Mouse (Mus musculus) heart, embryonic 16.5 days (tissue): ENCODE data around the gene Dhdds. TPM values are rescaled to one million over a fixed set of nuclear protein-coding genes. Genes with fewer than 3 reads are reported as not detected.

Source experiments
- ATAC-seq: fragments of 200-750 bp; cut with Nextera tagmentation; replicated peaks from 2 replicates; pipeline ENCODE4 v1.8.0; 2017; ENCODE audit warnings: moderate number of reproducible peaks; ENCODE audit not compliant: insufficient read depth, low FRiP score; ENCODE audit errors: extremely low read depth
- H3K27ac ChIP-seq: fragments of 300-500 bp; sonication (generic); 2 replicates; pipeline ENCODE4 v1.5.1; 2014; ENCODE audit warnings: mild to moderate bottlenecking, low read length, control low read depth, moderate library complexity
- H3K27me3 ChIP-seq: fragments of 300-500 bp; sonication (generic); 2 replicates; pipeline ENCODE4 v1.6.1; 2014; ENCODE audit warnings: low read length, mixed read lengths; ENCODE audit not compliant: control insufficient read depth, insufficient read depth
- H3K36me3 ChIP-seq: fragments of 300-500 bp; sonication (generic); 2 replicates; pipeline ENCODE4 v1.6.1; 2014; ENCODE audit not compliant: control insufficient read depth, insufficient read depth
- H3K4me1 ChIP-seq: fragments of 300-500 bp; sonication (generic); 2 replicates; pipeline ENCODE4 v1.6.1; 2014; ENCODE audit warnings: low read length, mixed read lengths; ENCODE audit not compliant: control insufficient read depth, insufficient read depth
- H3K4me2 ChIP-seq: fragments of 300-500 bp; sonication (generic); 2 replicates; pipeline ENCODE4 v1.6.1; 2014; ENCODE audit warnings: low read depth, mild to moderate bottlenecking, control low read depth, low read length
- H3K4me3 ChIP-seq: fragments of 300-500 bp; sonication (generic); 2 replicates; pipeline ENCODE4 v1.5.1; 2014; ENCODE audit warnings: mild to moderate bottlenecking, control low read depth, low read length
- H3K9ac ChIP-seq: fragments of 300-500 bp; sonication (generic); 2 replicates; pipeline ENCODE4 v1.6.1; 2014; ENCODE audit warnings: low read length, control low read depth
- H3K9me3 ChIP-seq: fragments of 300-500 bp; sonication (generic); replicated peaks from 2 replicates; pipeline ENCODE4 v1.6.1; 2016; ENCODE audit warnings: low read length; ENCODE audit not compliant: control insufficient read depth
- WGBS: fragments of 180-500 bp; shearing (Covaris S2); extraction: QIAGEN DNeasy Blood & Tissue Kit; methylation state at CpG from one replicate; pipeline ENCODE4 v1.1.7; 2014; 5-methylcytosine and 5-hydroxymethylcytosine counted together
- polyA plus RNA-seq: library from polyadenylated mRNA; unstranded; fragments of >200 nt; fragmentation: Nextera tagmentation; extraction: Ambion mirVana; gene quantifications from 2 replicates; pipeline ENCODE4 v1.2.1, GENCODE M21; 2015

The Dhdds gene
- polyA plus RNA-seq, 1 experiment from 2014 or later = 33.6 TPM

DNA sequence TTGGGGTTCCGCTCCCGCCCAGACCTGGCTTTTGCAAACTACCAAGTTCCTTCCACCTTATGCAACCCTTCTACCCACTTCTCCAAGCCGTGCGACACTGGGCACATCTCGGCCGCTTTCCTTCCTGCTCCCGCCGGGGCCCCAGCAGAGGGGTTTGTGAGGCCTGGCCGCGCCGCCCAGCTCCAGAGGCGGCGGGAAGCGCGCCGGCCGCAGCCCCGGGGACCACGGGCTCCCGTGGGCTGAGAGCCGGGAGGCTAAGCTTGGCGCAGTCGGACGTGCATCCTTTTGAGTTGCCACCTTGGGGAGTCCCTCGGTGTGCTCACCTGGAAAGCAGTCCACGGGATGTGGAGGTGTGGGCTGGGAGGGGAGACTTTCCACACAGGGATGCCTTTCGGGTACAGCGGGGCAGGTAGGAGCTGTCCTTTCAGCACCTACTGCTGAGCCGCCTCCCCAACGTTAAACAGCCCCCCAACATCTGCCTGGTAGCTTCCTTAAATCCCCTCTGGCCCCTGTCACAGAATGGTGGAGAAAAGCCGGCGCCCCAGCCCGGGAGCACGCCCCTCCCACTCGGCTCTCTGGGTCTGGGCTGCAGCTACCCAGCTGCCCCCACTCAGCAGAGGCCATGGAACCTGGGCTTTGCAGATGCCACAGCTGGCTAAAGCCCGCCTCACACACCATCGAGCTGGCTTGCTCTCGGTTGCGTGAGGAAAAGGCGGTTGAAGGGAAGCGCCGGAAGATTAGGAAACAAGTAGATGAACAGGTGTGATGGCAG is 32.4 kb downstream of the Dhdds start, which contains the start of gene Hmgn2:
Gene Hmgn2 (minus strand): TSS at position 501 of the 772 bp plus-strand sequence.
- Histone ChIP-seq H3K9me3 (no peaks in the 10 kb centered on the region), H3K27me3 (no peaks in the 10 kb centered on the region), H3K36me3 (peaks cover 37% of the 10 kb centered on the region), H3K27ac (peak within 1 kb of the TSS; percentile 99), H3K9ac (peak within 1 kb of the TSS; percentile 97), H3K4me2 (peak within 1 kb of the TSS; percentile 99), H3K4me1 (peaks cover 21% of the 10 kb centered on the region), H3K4me3 (peak within 1 kb of the TSS; percentile 87)
- WGBS = 1% methylated on average over 42 of the region's 42 CpGs
- ATAC-seq = peak; percentile 66

DNA sequence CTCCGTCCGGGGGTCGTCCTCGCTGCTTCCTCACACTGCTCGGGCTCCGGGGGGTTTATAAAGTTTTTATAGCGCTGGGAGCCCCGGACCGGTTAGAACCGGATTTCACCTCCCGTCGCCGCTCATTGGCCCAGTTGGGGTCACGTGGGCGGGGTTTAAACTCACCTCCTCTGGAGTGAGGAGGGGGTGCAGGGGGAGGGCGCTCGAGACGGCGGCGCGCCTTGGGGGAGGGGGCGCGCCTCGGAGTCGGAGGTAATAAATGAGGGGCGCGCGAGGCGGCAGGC is 32.9 kb downstream of the Dhdds start:
- ATAC-seq = peak; percentile 90
- 0% methylated on average over 29 of the region's 29 CpGs for WGBS
- Histone ChIP-seq H3K4me3 (peak overlapping the region; percentile 87), H3K27ac (peak overlapping the region; percentile 99), H3K27me3 (no peaks in the 10 kb centered on the region), H3K4me1 (peaks cover 21% of the 10 kb centered on the region), H3K9me3 (no peaks in the 10 kb centered on the region), H3K4me2 (peak overlapping the region; percentile 99), H3K9ac (peak overlapping the region; percentile 97), H3K36me3 (peaks cover 40% of the 10 kb centered on the region)

- H3K9ac ChIP-seq = peak overlapping the region; percentile 97
- H3K4me3 ChIP-seq = peak overlapping the region; percentile 87
- H3K36me3 ChIP-seq = peaks cover 39% of the 10 kb centered on the region
- peaks cover 21% of the 10 kb centered on the region for H3K4me1 ChIP-seq
- ATAC-seq = peak; percentile 81
- H3K27ac ChIP-seq = peak overlapping the region; percentile 99
- no peaks in the 10 kb centered on the region for H3K9me3 ChIP-seq
- under 1% methylated on average over 82 of the region's 101 CpGs for WGBS
- peak overlapping the region; percentile 99 for H3K4me2 ChIP-seq
- H3K27me3 ChIP-seq = no peaks in the 10 kb centered on the region
These were observed 33.4 kb downstream of the Dhdds start for GRCm38 (mm10) chr4:133967138-133967865.

GRCm38 (mm10) chr4:133966271-133966940 is 34.3 kb downstream of the Dhdds start:
- ATAC-seq = no peak
- Histone ChIP-seq H3K4me3 (peak overlapping the region; percentile 87), H3K9me3 (no peaks in the 10 kb centered on the region), H3K36me3 (peaks cover 39% of the 10 kb centered on the region), H3K9ac (peak overlapping the region; percentile 65), H3K27me3 (no peaks in the 10 kb centered on the region), H3K27ac (peak overlapping the region; percentile 57), H3K4me1 (peaks cover 21% of the 10 kb centered on the region), H3K4me2 (peak overlapping the region; percentile 88)
- WGBS = 30% methylated on average over 12 of the region's 12 CpGs

DNA sequence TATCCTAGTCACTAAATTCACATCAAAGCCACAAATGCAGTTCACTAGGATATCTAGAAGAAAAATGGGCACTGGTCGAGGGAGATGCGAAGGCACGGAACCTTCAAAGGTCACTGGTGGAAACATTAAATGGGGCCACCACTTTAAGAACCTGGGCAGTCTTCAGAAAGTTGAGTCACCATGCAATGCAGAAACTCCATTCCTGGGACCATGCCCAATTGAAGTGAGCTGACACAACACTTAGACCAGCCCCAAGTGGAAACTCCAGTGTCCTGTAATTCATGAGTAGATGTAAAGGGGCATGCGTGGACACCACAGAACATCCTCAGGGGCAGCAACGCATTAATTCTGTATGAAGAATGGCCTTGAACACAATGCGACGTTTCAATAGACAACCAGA is 38.2 kb downstream of the Dhdds start:
- H3K36me3 ChIP-seq = peaks cover 30% of the 10 kb centered on the region
- no peaks in the 10 kb centered on the region for H3K27me3 ChIP-seq
- no peak overlapping the region for H3K4me2 ChIP-seq
- WGBS = 83% methylated on average over 7 of the region's 7 CpGs
- ATAC-seq = no peak
- H3K9ac ChIP-seq = no peak overlapping the region
- no peak overlapping the region for H3K4me3 ChIP-seq
- H3K27ac ChIP-seq = no peak overlapping the region
- H3K4me1 ChIP-seq = peaks cover 13% of the 10 kb centered on the region
- H3K9me3 ChIP-seq = no peaks in the 10 kb centered on the region

GRCm38 (mm10) chr4:133958884-133959283 is 41.8 kb downstream of the Dhdds start:
- H3K4me3 ChIP-seq = no peak overlapping the region
- WGBS = 69% methylated on average over 1 of the region's 1 CpGs
- H3K27ac ChIP-seq = no peak overlapping the region
- no peak overlapping the region for H3K4me2 ChIP-seq
- H3K9me3 ChIP-seq = no peaks in the 10 kb centered on the region
- H3K4me1 ChIP-seq = no peaks in the 10 kb centered on the region
- H3K9ac ChIP-seq = no peak overlapping the region
- ATAC-seq = no peak
- H3K36me3 ChIP-seq = peaks cover 11% of the 10 kb centered on the region
- no peaks in the 10 kb centered on the region for H3K27me3 ChIP-seq

DNA sequence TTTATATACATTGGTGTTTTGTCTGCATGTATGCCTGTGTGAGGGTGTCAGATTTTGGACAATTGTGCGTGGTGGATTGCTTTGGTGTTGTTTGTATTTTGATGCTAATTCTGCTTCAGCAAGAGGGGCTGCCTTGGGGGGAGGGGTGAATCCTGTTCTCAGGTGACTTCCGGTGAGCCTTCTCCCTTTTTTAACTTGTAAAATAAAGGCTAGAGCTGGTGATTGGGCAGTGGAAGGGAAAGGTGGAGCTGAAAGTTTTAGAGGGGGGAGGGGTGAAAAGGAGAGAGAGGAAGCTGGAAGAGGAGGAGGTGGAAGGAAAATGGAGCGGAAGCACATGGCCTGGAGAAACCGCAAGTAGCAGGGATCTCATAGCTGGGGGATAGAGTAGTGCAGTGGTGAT is 44.4 kb downstream of the Dhdds start:
- Histone ChIP-seq H3K4me2 (no peak overlapping the region), H3K27ac (no peak overlapping the region), H3K4me3 (no peak overlapping the region), H3K27me3 (no peaks in the 10 kb centered on the region), H3K9ac (no peak overlapping the region), H3K36me3 (no peaks in the 10 kb centered on the region), H3K9me3 (no peaks in the 10 kb centered on the region), H3K4me1 (no peaks in the 10 kb centered on the region)
- 81% methylated on average over 4 of the region's 4 CpGs for WGBS
- ATAC-seq = no peak

DNA sequence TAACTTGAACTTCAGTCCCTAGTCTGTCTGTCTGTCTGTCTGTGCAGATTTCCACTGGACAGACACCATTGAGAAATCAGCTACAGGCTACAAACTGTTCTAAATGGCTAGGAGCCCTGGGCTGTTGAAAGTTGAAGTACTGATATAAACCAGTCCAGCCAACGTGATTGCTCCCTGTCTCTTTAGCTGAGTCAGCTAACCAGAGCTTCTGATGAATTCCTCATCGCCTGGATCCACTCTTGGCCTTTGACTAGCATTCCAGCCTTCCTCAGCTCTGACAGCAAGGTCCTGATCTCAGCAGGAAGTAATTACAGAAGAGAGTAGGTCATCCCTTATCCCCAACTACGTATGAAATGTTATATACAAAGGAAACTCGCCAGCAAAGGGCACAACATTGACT is 54.0 kb downstream of the Dhdds start:
- Histone ChIP-seq H3K4me1 (no peaks in the 10 kb centered on the region), H3K36me3 (no peaks in the 10 kb centered on the region), H3K9ac (no peak overlapping the region), H3K27ac (no peak overlapping the region), H3K4me2 (no peak overlapping the region), H3K27me3 (no peaks in the 10 kb centered on the region), H3K4me3 (no peak overlapping the region), H3K9me3 (peaks cover 4% of the 10 kb centered on the region)
- WGBS = 25% methylated on average over 4 of the region's 4 CpGs
- no peak for ATAC-seq

DNA sequence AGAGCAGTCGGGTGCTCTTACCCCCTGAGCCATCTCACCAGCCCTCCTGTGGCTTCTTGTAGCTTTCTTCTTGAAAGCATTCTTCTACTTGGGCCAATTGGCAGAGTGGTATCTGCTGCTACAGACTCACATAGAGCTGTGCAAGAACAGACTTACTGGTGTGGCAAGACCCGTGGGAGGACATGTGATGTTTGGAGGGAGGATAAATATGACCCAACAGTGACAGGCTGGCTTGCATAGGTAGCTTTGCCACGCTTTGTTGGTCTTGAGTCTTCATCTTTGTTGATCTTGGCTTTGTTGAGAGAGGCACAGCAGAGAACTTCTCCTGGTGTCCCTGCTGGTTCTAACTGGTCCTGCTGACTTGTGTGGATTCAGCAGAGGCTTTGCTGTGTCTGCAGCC is 56.9 kb downstream of the Dhdds start:
- no peak for ATAC-seq
- no peak overlapping the region for H3K27ac ChIP-seq
- H3K27me3 ChIP-seq = no peaks in the 10 kb centered on the region
- H3K9me3 ChIP-seq = peaks cover 4% of the 10 kb centered on the region
- H3K4me3 ChIP-seq = no peak overlapping the region
- no peak overlapping the region for H3K9ac ChIP-seq
- no peak overlapping the region for H3K4me2 ChIP-seq
- WGBS = 72% methylated on average over 3 of the region's 3 CpGs
- no peaks in the 10 kb centered on the region for H3K36me3 ChIP-seq
- no peaks in the 10 kb centered on the region for H3K4me1 ChIP-seq
